Mouse (Mus musculus) ZHBTc4 (cell line): ENCODE results near the gene Cyp4f39.
"Not testable (repeated sequence)": the region's sequence is repeated elsewhere in the genome, so short reads cannot be mapped to it uniquely, and the experiment has no call there.

Experiments used
- DNase-seq: peaks from one replicate; pipeline ENCODE4 v3.0.0-alpha.2; 2011; ENCODE audit warnings: low read depth, low spot score

Gene Cyp4f39

GRCm38 (mm10) chr17:32472176-32472575 is 19.7 kb downstream of the Cyp4f39 start:
- no peak for DNase-seq

DNA sequence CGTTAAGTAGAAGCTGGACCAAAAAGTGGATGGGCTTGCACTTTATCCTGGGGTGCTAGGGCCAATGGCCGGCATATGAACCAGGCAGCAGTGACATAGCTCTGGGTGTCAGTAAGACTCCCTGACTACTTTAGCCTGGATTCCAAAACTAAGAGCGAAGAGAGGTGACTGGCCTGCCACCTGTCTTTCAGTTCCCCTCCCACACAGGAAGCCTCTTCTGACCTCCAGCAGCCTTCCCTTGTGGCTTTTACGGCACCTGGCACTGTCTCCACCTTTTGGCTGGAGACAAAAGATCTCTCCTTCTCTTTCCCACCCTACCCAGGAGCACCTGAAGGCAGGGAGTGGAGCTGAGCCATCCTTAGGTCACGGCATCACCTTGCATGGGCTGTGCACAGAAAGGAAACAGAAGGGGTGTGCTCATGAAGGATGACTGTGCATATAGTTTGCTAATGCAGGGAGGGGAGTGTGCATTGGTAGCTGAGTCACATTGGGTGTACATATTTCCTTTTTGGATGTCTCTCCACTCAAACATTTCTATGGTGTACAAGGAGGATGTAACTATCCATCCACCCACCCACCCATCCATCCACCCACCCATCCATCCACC is 22.5 kb downstream of the Cyp4f39 start:
- no peak for DNase-seq

DNA sequence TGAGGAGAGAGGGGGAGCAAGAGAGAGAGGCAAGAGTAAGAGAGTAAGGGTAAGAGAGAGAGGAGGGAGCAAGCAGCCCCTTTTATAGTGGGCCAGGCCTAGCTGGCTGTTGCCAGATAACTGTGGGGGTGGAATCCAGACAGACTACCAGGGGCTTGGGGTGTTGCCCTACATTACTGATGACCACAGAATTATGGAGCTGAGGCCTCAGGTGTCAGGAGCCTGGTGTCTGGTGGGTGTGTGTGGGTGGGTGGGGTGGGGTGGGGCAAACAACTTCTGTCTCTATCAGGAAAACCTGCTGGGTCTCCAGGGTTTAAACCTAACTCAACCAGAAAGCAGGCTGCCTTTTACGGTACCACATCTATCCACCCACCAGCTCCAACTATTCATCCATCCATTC is 24.7 kb downstream of the Cyp4f39 start:
- no peak for DNase-seq

DNA sequence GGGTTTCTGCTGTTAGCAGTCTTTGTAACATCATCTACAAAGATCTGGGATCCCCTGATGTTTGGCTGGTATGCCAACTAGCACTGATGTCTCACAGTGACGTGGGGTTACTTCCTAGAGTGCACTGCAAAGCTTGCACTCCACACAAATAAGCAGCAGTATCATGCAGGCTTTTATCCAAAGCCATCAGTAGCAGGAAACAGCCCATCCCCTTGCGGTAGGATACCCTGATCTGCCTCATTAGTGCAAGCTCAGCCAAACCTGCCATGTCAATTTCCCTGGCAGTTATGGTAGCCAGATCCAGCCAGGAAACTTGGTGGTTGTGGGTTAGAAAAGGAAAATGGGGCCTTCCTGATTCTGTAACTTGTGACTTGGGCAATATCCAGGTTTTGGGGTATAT is 26.2 kb downstream of the Cyp4f39 start:
- no peak for DNase-seq

DNA sequence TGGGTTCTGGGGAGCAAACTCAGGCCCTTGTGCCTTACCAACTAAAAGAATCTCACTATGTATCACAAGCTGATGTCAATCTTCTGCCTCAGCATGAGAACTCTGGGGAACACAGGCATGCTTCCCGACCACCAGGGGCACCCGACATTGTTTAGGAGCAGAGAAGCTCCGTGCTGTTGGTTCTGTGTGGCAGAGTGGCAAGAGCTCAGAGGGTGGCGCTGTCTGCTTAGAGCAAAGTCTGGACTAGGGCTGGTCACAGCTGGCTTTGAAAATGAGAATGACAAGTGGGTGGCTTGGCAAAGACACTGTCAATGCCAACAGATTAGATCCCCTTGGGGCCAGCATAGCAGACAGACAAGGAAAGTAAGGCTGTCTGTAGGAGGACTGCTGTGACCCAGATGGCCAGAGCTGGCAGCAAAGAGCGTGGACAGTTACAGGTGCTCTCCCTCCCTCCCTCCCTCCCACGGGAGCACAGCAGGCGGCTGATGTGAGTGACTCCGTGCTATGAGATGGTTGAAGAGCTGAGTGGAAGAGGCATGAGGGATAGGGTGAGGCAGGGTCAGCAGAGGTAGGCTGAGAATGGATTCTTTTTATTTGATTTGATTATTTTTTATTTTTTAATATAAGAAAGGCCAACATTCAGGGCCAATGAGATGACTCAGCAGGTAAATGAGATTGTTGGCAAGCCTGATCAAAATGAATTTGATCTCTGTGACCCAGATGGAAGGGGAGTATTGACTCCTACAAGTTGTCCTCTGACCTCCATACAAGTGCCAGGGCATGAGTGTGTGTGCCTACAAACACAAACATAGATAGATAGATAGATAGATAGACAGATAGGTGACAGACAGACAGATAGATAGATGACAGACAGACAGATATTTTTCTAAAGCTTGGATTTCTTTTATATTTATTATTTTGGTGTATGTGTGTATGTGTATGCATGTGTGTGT is 27.3 kb downstream of the Cyp4f39 start:
- DNase-seq = peak; percentile 58

DNA sequence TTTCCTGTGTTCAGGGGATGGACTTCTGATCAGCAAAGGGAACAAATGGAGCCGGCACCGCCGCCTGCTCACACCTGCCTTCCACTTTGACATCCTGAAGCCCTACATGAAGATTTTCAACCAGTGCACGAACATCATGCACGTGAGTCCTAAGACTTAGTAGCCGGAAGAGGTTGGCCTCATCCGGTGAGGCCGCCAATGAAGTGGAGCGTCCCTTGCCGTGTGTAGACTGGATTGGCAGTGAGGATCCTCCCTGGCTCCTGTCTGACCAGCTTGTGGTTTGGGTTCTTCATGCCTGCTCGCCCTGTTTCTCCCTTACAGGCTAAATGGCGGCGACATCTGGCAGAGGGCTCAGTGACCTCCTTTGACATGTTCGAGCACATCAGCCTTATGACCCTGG is 29.2 kb downstream of the Cyp4f39 start:
- DNase-seq = peak; percentile 73

GRCm38 (mm10) chr17:32483200-32483599 is 30.7 kb downstream of the Cyp4f39 start:
- peak; percentile 92 for DNase-seq

DNA sequence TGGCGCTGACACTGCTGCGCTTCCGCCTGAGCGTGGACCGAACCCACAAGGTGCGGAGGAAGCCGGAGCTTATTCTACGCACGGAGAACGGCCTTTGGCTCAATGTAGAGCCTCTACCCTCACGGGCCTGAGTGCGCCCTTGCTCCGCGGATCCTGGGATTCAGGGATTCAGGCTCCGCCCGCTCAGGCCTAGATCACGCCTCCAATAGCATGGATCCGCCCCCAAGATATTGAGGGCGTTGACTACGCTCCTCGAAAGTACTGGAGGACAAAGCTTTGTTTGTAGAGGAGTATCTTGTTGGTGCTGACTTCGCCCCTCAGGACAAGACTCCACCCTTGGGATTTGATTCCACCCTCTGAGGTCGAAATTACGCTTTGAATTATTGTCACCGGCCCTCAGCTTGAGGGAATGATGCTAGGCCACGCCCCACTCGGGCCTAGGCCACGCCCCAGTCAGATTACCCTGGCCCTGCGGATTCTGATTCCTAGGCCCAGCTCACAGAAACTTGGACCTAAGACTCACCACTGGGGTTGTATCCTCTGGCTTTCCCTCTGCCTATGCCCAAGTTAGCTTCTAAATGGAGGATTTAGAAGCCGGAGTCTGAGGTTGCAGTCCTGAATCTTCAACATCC is 39.9 kb downstream of the Cyp4f39 start:
- peak; percentile 94 for DNase-seq

GRCm38 (mm10) chr17:32494601-32495000 is 42.1 kb downstream of the Cyp4f39 start:
- peak; percentile 81 for DNase-seq

DNA sequence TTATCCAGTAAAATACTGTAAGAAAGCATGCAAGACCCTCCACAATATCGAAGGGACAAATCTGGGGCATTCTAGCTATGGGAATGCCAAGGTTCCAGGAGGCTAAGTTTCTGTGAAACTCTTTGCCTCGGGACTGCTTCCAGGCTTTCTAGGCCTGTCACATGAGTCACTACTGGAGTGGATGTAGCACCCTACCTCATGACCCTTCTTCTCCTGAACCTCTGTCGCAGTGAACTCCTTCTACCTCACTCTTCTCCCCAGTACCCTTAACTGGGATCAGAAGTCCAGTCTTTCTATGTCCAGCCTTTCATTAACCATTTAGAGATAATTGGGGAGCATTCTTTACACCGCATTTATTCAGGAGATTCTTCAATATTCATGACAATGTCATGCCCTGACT is 48.0 kb downstream of the Cyp4f39 start:
- not testable (repeated sequence) for DNase-seq

- DNase-seq = no peak
Observed at GRCm38 (mm10) chr17:32501051-32501450, 48.5 kb downstream of the Cyp4f39 start.

- DNase-seq = no peak
Observed at GRCm38 (mm10) chr17:32503111-32503510, 50.6 kb downstream of the Cyp4f39 start.

DNA sequence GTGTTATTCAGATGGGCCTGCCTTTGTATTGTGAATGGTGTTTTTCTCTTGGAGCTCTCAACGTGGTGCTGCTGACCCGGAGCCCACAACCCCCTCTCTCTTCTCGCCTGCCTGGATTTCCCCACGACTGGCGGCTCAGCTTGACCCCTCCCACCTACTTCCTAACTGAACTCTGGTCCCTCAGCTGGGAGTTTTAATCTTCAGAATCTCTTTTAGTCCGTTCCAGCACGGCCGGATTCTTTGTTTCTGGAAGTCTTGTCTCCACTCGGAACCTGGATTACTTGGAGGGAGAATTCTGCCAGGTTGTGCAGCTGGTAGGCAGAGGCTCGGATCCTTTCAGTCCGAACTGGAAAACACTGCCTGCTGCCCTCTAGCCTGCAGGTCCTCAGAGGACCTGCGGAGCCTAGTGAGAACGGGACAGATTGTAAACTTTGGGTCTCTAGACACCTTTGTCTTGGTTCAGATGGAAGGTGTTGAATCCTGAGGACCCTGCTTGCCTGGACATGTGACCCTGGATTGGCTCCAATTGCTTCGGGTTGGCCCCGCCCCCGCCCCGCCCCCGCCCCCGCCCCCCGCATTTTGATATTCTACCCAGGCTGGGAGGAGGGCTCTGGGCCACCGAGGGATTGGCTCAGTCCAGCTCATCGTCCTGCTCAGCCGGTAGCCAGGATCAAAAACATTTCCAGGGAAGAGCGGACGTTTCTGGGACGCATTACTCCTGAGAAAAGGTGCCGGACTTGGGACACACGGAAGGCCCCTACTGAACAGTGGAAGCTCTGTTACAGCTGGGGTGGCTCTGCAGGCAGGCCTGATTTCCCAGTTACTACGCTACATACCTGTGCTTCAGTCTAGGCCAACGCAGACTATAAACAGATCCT is 53.6 kb downstream of the Cyp4f39 start, which contains the start of gene Cyp4f17:
Gene Cyp4f17 (plus strand): TSS at position 200 of the 878 bp plus-strand sequence.
- peak; percentile 76 for DNase-seq

GRCm38 (mm10) chr17:32506729-32507245 is 54.3 kb downstream of the Cyp4f39 start:
- DNase-seq = no peak

GRCm38 (mm10) chr17:32516126-32516525 is 63.6 kb downstream of the Cyp4f39 start:
- DNase-seq = peak; percentile 66

GRCm38 (mm10) chr17:32521981-32522380 is 69.5 kb downstream of the Cyp4f39 start:
- DNase-seq = no peak

DNA sequence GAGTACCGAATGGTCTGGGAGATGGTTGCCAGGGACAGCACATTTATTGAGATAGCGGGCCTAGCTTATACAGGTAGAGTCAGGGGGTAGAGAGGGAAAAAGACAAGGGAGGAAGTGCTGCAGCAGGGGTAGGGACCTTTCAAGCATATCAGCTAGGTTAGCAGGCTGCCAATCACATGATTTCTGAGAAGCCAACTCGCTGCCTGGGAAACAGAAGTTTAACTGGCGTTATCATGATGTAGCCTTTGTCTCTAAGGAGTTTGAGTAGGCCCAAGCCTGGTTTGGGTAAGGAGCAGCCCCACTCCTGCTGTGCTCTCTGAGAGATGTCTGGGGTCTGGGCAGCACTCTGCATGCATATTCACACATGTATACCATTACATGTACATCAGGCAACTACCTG is 69.9 kb downstream of the Cyp4f39 start:
- DNase-seq = no peak

DNA sequence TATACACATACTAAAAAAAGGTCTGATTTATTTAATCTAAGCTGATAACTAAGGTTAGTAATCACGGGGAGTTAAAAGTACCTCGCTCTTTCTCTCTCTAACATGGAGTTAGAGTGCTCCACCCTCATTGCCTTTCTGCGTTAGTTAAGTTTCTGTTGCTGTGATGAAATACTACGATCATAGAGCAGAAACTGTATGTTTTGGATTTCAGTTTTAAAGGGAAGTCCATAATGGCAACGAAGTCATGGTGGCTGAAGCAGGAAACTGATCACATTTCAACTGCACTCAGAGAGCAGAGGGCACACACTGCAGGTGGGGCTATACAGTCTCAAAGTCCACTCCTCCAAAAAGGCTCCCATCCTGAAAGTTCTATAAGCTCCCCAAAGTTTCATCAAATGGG is 70.3 kb downstream of the Cyp4f39 start:
- no peak for DNase-seq

DNA sequence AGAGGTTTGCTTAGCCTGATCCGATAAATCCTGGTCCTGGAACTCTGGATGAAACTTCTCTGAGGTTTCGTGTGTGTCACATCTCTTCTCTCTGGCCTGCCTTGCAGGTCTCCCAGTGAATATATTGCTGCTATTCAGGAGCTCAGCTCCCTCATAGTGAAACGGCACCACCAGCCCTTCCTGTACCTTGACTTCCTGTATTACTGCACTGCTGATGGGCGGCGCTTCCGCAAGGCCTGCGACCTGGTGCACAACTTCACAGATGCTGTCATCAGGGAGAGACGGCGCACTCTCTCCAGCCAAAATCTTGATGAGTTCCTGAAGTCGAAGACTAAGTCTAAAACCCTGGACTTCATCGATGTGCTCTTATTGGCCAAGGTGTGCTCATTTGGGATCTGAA is 71.4 kb downstream of the Cyp4f39 start:
- no peak for DNase-seq

- DNase-seq = not testable (repeated sequence)
Observed at GRCm38 (mm10) chr17:32526341-32526740, 73.8 kb downstream of the Cyp4f39 start.

- DNase-seq = no peak
Observed at GRCm38 (mm10) chr17:32527748-32528147, 75.2 kb downstream of the Cyp4f39 start.
